Mouse (Mus musculus) 416B (cell line): ENCODE measurements at regions not wholly inside any gene's neighbourhood (a gene's known extent, or its start where the extent isn't known, plus 50 kb on each side); places are given as distances from the start of the nearest gene placed in this dataset.
A peak's percentile ranks its signal among the peaks of the same experiment; 100 is the strongest.

Experiments
- DNase-seq: peaks from one replicate; pipeline ENCODE4 v3.0.0; 2011; ENCODE audit warnings: low read depth

DNA sequence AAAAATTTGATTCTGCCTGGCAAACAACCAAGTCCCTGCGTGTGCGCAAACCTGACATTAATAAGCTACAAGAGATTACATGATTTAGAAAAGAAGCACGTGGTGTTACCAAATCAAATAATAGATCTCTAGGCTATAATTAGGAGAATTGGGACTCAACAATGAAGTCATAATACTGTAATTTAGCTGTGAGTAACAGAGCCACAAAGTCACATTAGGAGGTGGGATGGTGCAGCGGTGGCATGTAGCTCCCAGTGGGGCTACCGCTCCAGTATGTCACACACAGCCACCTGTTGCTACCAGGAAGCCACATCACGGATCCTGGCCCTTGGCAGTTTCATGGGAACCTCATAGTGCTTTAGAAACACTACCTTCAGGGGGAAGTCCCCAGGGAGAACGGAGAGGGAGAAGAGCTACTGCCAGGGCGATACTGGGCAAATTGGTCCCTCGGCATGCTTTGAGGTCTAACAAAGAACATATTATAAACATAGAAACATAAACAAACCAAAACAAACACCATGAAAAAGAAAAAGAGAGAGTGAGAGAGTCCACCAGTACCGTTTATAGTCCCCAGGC lies 551.2 kb downstream of the Insc start:
- no peak for DNase-seq

DNA sequence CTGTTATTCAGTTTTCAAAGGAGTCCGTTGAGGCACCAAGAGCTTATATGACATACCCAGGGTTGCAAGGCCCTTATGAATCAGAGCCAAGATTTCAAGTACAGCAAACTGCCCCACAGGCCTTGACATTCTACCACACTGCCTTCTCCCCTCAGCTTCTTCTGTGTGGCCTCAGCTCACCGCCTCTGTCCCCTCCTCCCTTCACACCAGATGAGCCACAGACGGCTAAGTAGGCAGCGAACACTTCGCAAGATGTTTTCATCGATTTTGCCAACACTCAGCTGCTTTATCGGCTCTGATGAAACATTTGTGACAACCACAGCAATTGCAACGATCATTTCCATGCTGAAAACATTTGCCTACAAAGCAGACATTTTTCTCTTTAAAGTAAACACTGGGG lies 556.7 kb downstream of the Insc start:
- no peak for DNase-seq

DNA sequence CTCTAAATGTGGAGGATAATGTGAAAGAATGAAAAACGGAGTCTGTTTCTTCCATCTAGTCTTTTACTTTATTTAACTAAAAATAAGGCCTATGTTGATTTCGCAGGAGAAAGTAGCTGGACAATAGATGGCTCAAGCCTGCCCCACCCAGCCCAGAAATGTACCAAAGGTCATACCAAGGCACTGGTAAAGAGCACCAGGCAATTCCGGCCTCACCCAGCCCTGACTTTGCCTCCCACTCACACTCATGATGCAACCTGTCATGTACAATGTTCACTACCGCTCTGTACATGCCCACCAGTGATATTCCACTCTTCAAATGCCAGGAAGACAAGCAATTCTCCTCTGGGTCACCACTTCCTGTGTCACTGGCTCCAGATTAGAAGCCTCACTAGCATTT lies 564.9 kb downstream of the Insc start:
- no peak for DNase-seq

DNA sequence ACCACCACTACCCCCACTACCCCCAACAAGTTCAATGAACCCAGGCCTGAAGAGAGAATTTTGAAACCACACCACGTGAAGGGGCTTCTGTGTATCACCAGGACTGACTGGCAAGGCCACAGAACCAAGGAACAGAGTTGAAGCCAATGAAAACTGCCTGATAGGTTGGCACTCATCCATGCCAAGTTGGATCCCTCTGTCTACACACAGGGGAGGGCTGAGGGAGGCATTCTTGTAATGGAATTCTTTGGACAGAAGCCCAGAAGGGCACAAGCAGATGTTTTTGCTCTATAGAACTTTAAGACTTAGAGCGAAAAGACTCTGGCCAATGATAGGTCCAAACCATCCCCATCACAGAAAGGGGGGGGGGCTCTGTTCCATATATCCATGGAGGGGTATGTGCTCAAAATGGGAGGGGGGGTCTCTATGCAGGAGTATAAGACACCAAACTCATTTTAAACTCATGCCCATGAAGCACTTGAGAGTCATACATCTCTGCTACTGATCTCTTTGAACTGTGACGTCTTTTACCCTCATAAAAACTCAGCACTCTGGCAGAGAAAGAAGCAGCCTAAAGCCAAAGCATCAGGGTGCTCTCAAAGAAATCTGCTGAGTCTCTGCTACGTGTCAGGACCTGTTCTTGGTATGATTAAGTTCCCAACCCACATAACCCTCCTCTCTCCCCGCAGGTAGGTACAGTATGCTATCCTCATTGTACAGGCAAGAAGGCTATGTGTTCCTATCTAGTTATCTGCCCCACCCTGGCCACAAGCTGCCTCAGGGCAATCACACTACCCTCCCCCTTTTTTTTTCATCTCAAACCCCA lies 567.1 kb downstream of the Insc start:
- no peak for DNase-seq

DNA sequence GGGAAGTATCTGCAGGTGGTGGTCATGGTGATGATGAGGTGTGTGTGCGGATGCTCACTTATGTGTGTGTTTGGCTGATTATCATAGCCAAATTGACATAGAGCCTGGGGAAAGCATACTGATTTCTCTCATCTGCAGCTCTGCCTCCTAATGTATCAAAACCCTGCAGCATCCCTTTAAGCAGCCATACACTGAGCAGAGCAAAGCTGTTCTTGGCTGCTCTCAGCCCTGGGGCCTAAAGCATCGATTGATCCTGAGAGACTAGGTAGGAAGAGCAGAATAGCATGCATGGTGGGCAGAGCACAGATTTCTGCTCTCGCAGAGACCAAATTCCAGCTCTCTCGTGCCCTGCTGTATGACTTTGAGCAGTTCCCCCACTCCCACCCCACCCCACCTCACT lies 576.0 kb downstream of the Insc start:
- no peak for DNase-seq

DNA sequence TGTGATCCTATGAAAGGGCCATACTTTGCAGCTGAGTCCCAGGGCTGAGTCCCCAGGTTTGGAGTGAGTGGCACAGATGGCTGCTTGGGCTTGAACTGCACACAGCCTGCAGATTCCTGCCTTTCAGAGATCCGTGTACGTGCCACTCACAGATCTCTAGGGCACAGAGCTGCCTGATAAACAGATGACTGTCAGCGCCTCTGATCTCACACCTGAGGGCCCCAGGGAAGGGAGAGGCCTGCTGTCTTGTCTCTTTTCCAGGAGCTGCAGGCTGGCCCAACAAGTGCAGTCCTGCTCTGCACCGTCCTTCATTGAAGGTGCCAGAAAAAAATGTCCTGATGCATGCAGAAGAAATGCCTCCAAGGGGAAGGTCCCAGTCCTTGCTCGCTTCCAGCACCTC lies 579.5 kb downstream of the Insc start:
- DNase-seq: no peak

DNA sequence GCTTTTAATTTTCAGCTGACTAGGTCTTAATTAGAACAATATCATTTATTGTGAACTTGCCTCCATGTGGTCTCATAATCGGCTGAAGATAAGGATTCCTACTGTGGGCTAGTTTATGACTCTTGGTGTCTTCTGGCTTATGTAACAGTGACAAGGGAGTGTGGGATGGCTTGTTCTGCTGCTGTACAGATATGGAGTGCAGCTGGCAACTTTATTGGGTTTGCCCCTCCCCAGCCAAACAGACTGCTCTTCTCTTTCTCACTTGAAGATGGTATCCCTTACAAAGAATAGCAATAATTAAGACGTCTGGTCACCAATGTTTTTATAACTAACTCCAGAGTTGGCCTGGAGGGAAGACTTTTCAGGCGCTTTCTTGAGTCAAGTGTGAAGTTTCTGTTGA lies 584.8 kb downstream of the Insc start:
- DNase-seq: no peak

DNA sequence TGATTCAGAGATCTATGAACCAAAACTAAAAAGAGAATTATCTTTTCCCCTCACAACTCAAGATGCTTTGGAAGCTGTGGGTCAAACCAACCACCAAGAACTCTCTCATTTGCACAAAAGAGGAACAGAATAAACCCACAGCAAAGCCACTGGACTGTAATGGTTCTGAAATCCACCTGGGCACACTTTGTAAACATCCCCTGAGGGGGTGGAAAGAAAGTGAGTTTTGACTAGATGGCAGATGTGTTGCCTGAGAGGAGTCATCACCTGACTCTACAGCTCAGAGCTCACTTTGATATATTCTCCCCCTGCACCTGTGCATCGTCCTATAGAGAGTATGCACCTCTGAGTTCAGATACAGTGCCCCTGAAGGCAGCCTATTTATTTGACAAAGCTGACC lies 588.2 kb downstream of the Insc start:
- no peak for DNase-seq

DNA sequence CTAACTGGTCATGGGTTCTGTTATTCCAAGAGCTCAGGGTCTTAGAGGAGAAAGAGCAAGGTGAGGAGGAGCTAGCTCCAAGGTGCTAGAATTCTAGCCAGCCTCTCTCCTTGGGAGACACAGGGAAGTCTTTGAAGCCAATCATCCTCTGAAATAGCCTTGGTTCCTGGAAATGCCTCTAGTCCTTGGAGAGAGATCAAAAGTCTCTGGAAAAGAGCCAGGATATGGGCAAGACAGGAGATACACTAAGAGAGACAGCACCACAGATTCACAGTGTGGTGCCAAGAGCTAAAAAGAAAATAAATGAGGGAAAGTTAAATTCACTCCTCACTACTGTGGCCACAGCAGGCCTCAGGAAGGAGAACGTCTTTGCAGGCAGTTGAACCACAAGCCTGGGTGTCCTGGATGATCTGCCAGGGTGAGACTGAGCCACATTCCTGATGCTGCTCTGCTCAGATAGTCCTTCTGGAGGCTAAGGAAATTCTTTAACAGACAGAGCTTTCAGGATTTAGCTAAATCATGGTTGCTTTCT lies 589.6 kb downstream of the Insc start:
- DNase-seq: no peak

DNA sequence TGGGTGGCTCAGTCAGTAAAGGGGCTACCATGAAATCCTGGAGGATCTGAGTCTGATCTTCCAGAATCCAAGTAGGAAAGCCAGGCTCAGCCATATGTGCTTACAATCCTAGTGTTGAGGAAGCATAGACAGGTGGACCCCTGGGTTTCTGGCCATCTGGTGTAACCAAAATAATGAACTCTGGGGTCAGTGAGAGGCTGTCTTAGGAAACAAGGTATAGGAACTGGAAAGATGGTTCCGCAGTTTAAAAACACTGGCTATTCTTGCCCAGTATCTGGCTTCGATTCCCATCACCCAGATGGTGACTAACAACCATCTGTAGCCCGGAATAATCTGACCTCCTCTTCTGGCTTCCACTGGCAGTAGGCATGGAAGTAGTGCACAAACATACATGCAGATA lies 591.6 kb downstream of the Insc start:
- no peak for DNase-seq

DNA sequence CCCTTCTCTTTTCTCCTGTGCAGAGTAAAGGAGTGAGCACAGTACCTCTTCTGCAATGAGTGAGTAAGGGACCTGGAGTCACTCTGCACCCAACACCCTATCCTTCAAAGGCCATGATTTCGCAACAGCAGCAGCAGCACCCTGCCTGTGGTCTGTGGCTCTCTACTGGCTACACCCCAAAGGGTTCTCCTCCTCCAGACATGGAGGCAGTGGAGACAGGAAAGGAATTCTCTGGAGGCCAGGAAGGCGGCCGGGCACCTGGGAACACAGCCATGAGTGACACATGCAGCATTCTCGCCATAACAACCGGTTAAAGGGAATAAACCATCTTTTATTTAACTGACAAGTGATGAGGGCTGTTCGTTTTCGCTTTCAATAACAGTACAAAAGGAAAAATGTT lies 596.7 kb downstream of the Insc start:
- DNase-seq: no peak

DNA sequence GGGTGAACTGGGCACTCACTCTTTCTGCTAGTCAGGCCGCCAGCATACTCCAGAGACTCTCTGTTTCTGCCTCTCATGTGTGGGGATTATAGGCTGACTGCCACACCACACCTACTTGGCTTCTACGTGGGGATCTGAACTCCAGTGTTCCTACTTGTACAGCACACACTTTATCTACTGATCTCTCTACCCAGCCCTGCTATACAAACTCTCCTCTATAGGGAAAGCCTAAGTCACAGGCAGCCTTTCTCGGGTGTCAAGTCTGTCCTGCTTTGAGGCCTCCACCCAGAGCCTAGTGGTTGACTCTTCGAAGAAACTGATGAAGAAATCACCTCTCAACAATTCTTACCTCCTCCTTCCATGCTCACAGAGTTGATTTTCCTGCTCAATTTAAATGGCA lies 597.5 kb downstream of the Insc start:
- DNase-seq: no peak

DNA sequence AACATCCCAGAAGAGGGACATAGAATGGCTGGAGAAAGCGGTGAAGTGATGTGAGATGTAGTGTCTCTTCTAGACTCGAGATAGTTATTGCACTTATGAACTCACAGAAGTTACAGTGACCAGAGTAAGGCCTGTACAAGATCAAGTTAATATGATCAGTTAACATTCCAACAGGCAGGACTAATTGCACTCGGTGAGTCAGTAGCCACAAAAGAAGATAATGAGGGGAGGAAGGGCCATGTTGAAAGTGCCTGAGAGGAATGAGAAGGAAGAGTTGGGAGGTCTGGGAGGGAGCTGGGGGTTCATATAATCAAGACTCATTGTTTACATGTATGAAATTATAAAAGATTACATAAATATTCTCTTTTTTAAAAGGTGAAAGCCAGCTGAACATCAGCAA lies 602.3 kb downstream of the Insc start:
- DNase-seq: no peak

DNA sequence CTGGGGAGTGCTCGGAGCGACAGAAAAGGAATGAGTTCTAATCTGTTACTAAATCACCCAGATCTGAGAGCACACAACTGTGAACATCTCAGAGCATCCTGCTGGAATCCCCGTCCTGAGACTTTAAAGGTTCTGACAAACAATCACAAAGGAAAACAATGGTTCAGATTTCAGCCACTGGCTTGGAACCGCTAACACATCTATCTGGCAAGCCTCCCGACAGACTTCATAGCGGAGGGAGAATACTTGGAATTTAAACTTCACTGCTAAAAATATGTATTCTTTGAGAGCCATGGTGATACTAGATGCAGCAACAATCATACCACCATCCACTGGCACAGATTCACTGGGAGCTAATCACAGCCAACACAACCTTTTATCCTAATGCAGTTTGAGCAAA lies 615.2 kb downstream of the Insc start:
- DNase-seq: no peak

DNA sequence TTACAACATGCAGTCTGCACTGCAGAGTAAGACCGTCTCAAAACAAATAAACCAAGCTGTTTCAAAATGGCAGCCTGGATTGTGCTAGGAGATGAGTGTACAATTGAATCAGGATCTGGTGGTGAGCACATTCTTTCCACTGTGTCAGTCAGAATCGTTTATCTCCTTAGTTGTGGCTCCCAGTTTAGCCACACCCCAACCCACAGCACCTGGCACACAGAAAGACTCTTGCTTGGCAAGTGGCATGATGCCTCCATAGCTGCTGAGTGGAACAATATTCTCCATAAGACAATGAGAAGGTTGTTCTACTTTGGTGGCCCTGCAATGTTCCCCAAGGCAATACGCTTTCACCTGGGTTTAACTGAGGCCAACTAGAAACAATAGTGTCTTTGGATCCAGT lies 616.6 kb downstream of the Insc start:
- DNase-seq: no peak

DNA sequence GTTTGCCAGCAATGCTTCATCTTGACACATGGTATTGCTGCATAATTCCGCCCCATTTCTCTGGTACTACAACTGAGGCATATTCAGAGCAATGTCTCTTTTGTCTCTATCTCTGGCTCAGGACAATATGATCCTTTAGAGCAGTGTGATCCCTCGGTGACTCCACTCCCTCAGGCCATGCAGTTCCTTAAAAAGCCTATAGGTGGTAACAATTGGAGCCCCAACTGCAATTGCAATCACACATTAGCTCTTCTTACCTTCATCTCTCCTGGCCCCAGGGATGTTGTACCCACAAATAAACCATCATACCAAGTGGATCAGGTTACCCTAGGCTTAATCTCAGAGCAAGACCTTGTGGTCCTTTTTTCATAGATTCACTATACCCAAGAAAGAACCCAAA lies 618.6 kb downstream of the Insc start:
- no peak for DNase-seq

DNA sequence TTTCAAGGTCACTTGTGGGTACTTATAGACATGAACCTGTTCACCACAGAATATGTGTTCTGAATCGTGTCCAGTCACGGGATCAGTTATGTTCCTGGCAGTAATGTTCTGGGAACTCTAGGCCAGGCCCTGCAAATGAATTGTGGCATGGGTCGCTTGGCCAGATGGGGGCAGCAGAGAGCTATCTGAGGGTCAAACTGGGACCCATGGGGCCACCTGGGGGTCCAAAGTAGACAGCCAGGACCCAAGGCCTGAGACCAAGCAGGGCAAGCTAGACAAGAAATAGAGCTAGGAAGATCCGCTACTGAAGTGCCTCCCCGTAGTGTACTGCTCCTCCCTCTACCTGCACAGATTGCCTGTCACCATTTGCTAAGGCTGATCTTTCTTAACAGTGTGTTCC lies 623.4 kb downstream of the Insc start:
- DNase-seq: peak; percentile 3

DNA sequence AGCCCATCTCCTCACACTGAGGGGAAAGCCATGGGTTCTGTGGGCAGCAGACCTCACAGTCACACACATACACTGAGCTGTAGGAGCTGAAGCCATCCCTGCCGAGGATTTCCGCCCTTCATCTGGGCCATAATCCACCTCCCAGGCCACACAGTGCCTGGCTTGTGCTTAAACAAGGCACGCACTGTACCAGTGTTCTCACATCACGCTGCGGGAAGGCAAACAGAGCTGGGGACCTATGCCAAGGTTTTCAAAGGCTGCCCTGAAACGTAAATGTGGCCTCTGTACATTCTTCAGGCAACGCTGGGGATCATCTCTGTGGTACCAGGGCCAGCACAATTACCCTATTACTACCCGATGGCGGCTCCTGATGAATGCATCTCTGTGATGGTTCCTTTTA lies 627.6 kb downstream of the Insc start:
- DNase-seq: no peak

DNA sequence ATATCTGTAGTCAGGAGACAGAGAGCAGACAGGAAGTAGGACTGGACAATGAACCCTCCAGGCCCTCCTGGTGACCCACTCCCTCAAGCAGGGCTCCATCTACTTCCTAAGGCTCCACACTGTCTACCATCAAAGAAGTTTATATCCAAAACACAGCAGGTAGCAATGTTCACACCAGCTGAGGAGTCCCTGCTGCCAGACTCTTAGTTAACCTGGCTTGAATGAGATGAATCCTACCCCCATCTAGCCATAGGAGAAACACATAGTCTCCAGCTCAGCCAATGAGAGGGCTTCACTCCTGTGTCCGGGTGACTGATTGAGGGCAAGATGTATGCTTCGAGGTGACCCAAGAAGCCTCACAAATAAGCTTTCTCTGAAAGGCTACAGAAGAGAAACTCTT lies 629.4 kb downstream of the Insc start:
- DNase-seq: no peak

DNA sequence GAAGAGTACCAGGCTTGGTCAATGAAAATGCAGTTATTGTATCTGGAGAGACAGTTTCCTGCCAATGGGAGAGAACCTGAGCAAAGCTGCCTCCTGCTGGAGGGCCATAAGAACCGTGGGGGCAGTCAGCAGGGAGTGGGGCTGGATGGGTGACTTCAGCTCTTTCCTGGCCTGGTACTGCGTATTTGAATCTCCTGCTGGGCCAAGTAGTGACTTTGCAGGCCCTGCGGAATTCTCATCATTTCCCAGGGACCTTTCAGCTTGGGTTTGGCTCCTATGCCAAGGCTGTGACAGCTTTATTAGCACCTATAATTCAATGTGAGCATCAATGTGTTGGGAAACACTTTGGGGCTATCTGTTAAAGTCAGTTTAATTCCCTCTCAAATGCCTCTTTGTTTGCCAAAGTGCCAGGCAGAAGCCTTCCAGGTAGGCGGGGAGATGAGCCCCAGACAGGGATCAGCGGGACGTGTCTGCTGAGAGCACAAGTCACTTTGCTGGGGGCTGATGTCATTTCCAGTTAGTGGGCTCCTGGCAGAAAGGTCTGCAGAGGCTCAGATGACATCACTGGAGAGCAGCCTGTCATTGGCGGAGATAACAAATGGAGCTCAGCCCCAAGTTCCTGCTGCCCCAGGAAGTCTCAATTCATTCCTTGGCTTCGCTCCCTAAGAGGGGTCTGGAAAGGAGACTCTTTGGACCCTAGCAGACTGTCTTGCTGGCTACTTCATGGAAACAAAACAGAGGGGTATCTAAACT lies 630.5 kb downstream of the Insc start:
- DNase-seq: no peak

DNA sequence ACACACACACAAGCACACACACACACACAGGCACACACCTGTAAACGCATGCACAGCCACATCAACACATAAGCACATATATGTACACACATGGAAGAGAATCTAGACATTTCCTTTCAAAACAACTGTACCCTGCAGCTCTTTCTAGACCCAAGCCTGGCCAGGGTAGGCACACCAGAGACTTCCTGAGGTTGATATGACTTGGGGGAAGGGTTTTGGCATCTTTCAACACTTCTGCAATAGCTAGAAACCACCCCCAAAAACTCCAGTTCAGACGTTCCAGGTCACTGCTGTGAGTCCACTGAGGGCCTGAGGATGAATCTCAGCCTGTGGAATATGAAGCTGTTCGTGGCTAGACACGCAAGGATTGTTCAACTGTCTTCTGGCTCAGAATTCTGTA lies 632.6 kb downstream of the Insc start:
- no peak for DNase-seq

DNA sequence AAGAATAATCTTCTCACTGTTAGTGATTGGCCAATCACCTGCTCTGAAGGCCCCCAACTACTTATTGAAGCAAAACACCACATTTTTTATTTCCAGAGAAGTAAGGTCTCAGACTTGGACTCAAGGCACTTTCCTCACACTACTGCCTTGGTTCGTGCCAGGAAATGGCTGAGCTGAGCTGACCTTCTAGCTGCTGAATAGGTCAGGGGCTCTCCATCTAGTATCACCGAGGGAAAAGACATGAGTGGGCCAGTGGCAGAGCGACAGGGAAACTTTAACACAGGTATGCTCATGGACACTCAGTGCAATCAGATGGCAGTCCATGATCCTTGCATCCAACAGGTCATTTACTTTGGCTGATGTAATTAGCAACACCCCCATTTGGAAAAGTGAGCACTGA lies 635.3 kb downstream of the Insc start:
- DNase-seq: no peak

DNA sequence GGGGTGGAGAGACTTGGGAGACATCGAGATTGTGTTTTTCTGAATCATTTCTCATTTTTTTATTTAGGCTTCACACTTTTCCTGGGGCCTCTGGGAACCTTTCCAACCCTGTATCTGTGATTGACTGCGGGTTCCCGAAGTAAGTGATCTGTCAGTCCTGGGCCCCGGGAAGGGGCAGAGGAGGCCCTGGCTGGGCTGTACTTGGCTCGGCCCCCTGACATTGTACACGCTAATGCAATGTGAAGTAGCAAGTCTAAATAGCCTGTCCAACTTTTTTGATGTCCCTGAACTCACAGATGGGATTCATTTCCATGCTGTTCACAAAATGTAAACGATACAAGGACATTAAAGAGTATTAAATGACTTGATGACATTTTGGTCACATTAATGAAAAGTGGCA lies 636.1 kb downstream of the Insc start:
- DNase-seq: no peak
